Mouse (Mus musculus) inflammation-experienced regulatory T-cells, adult 6 months (primary cell): ENCODE results near the gene Kdelr1. TPM values are rescaled to one million over a fixed set of nuclear protein-coding genes. Genes with fewer than 3 reads are reported as not detected.
A peak's percentile ranks its signal among the peaks of the same experiment; 100 is the strongest.

Experiments used
- ATAC-seq: one replicate; pipeline ENCODE4 v1.8.0; 2017
- polyA plus RNA-seq, 3 experiments: library from polyadenylated mRNA; unstranded; fragments of 100-300 nt; shearing (Covaris generic); gene quantifications; one replicate each; pipeline ENCODE4 v1.2.1; 2017

The Kdelr1 gene
- polyA plus RNA-seq = 10 to 100 TPM; 18.9 to 39.3 (median 36.9) TPM

DNA sequence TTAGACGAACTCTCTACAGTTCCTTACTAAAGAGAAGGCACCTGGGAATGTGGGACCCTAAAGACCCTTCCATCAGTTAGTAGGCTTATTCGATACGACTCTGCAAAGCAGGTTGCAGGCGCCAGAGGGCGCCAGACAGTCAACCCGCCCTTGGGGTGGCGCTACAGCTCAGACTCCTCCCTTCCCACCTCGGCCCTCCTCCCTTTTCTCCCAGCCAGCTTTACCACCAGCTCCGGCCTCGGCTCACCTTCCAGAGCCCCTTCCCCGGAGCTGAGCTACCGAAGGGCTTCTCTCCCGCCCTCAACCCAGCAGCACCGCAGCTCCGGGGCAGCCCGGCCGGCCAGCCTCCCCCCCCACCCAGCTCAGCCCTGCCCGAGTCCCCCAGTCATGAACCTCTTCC, at the start of gene Kdelr1:
TSS of gene Kdelr1 (plus strand) at position 149 of the 400 bp plus-strand sequence.
- peak; percentile 90 for ATAC-seq

DNA sequence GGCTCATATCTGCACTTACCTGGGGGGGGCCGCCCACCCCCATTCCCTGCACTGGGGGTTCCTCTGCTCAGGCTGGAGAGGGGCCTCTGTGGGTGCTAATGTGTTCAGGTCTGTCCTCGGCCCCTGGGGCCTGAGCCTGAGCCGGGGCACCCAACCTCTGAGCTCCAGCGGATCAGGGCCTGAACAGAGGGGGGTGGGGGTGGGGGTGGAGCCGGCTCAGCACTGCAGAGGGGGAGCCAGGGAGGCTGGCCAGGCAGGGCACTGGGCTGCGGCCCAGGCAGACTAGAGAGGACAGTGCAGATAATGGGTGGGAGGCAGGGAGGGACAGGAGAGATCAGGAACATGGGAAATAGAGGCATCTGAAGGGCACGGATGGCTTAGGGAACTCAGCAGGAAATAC, 48.0 kb upstream of the Kdelr1 start, which contains the start of gene Kcnj14:
TSS of gene Kcnj14 (minus strand) at position 185 of the 400 bp plus-strand sequence.
- ATAC-seq = no peak

GRCm38 (mm10) chr7:45826631-45827030, 45.9 kb upstream of the Kdelr1 start:
- ATAC-seq = no peak

GRCm38 (mm10) chr7:45830427-45831127, 42.0 kb upstream of the Kdelr1 start, which contains the start of gene Grwd1:
Grwd1 (minus strand) TSS chr7:45830944.
- peak; percentile 98 for ATAC-seq

DNA sequence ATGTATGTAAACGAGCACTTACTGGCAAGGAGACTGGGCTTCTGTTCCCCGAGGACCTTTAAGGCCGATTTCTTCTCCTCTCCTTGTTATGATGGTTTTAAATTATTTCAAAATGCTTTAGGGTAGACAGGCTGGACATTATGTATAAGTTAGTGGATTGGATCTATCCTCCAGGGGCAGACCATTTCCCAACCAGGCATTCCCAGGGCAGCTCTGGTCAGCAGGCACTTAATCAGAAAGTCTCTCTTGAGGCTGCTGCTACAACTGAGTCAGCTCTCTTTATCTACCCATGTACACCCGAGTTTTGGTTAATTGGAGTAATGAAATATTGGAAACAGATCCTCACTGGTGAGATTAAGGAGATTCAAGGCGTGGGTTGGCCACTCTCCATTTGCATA, 41.4 kb upstream of the Kdelr1 start:
- ATAC-seq = no peak

GRCm38 (mm10) chr7:45832428-45832827, 40.1 kb upstream of the Kdelr1 start:
- ATAC-seq = no peak

DNA sequence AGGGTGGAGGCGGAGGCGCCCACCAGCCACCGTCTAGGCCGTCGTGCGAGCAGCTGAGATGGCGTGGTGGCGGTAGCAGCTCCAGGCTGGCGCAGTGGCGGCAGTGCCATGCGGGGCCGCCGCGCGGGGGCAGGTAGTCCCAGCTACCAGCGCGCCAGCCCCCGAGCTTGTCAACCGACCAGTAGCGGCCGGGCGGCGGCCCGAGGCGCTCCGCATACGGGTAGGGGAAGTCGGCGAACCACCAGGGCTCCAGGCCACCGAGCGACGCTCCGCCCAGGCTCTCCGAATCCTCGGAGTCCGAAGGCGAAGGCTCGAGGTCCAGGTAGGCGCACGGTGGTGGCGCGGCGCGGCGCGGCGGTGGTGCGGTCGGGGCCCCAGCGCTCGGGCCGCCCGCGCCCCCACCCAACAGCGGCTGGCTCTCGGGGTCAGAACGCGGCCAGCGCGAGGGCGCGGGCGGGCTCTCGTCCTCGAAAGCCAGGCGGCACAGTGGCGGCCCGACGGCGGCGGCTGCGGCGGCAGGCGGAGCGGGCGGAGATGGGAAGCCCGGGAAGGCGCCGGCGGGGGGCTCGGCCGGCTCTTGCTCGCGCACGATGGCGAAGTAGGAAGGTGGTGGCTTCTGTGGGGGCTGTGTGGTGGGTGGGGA, 39.3 kb upstream of the Kdelr1 start:
- no peak for ATAC-seq

GRCm38 (mm10) chr7:45833924-45834323, 38.6 kb upstream of the Kdelr1 start:
- no peak for ATAC-seq

GRCm38 (mm10) chr7:45842950-45843744, 29.4 kb upstream of the Kdelr1 start:
- ATAC-seq = no peak

- ATAC-seq = no peak
Observed at GRCm38 (mm10) chr7:45848447-45849027, 24.0 kb upstream of the Kdelr1 start.

DNA sequence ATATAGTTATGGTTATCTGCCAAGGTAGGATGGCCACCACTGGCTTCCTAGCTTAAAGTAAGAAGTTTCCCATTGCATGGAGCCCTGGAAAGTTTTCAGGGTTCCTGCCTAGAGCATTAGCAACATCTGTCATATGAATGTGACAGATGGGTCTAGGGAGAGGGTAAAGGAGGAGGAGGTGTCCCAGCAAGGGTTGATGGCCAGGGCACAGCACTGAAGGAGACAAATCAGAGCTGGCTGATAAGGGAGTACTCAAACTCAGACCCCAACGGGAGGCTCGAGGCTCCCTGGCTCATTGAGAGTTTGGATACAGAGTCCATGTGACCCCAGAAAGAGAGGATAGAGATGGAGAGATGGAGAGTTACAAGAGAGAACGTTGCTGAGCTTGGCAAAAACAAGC, 21.9 kb upstream of the Kdelr1 start:
- no peak for ATAC-seq

- ATAC-seq = no peak
Observed at GRCm38 (mm10) chr7:45853089-45853488, 19.5 kb upstream of the Kdelr1 start.

GRCm38 (mm10) chr7:45856950-45857901, 15.3 kb upstream of the Kdelr1 start:
- ATAC-seq = no peak

- no peak for ATAC-seq
Observed at GRCm38 (mm10) chr7:45859008-45859407, 13.6 kb upstream of the Kdelr1 start.

- no peak for ATAC-seq
Observed at GRCm38 (mm10) chr7:45862804-45863203, 9.8 kb upstream of the Kdelr1 start.

DNA sequence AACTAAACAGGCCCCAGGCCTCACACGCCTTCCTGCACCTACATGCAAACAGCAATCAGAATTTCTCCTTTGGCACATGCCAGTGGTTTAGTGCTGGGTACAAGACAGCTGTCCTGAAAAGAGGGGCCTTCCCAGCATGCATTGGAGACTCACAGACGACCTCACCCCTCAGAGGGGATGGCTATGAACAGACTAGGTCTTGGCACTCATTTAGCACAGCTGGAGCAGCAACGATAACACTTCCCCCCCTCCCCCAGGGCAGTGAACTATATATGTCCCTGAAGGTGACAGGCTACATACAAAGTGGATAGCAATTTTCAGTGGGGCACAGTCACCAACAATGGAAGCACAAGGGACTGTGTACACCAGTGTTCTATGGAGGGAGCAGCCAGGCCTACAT, 8.1 kb upstream of the Kdelr1 start:
- no peak for ATAC-seq

GRCm38 (mm10) chr7:45865925-45866910, 6.4 kb upstream of the Kdelr1 start:
- ATAC-seq = peak; percentile 83

- ATAC-seq = no peak
Observed at GRCm38 (mm10) chr7:45867871-45868270, 4.7 kb upstream of the Kdelr1 start.

DNA sequence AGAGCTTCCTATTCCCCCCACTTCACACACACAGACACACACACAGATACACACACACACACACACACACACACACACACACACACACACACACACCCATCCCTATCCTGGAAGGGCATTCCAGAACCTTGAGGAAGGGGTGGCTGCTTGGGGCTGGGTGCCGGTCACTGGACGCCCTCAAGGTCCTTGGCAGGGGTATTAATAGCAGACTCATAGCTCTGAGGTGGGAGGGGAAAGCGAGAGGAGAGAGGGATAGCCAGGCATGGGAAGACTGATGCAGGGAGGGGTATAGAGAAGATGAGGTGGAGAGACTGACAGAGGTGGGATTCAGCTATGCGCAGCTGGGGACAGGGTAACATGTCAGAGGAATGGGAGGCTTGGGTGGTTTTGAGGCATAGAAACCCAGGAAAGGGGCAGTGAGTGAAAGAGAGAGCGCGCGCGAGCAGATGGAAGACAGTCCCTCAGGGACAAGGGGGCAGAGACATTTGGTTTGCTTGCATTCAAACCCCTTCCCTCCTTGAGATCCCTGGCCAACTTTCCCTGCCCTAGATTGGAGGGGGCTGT, 3.4 kb upstream of the Kdelr1 start:
- ATAC-seq = no peak

DNA sequence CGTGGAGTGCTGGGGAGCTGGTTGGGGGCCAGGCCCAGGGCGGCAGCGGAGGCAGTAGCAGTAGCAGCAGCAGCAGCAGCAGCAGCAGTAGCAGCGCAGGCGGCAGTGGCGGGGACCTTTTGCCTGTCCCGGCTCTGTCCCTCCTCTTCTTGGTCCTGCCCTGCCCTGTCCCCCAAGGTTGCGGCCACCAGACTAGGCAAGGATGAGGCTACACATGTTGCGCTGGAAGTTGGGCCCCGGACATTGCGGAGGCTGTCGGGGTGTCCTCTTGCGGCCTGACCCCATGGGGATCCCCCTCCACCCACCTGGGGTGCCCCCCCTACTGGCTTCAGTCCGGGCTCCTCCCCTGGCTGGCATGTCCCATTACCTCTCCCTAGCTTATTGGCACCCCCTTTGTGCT, 2.8 kb upstream of the Kdelr1 start:
- ATAC-seq = no peak
